Mouse (Mus musculus) adrenal gland, adult (tissue): ENCODE results near the gene Olfr1188.
"Not testable (repeated sequence)": the region's sequence is repeated elsewhere in the genome, so short reads cannot be mapped to it uniquely, and the experiment has no call there.

Experiments used
- DNase-seq, 2 experiments: peaks; one replicate each; pipeline ENCODE4 v3.0.0; 2022 to 2023; ENCODE audit warnings: low spot score in 1 of 2; ENCODE audit not compliant: inconsistent age in 2 of 2

Olfr1188 gene

GRCm38 (mm10) chr2:88556635-88557034 lies at the start of gene Olfr1188:
Gene Olfr1188 (plus strand): TSS chr2:88556935.
- DNase-seq, result no peak

GRCm38 (mm10) chr2:88518251-88518650 lies 38.5 kb upstream of the Olfr1188 start, which contains the start of gene Olfr1186:
Gene Olfr1186 (plus strand): TSS chr2:88518551.
- DNase-seq, result no peak

- no peak for DNase-seq
Measured at GRCm38 (mm10) chr2:88525720-88526119, 31.0 kb upstream of the Olfr1188 start.

- not testable (repeated sequence) for DNase-seq
Measured at GRCm38 (mm10) chr2:88572696-88573095, 16.0 kb downstream of the Olfr1188 start.

- no peak for DNase-seq
Measured at GRCm38 (mm10) chr2:88586154-88586553, 29.4 kb downstream of the Olfr1188 start, which contains the start of gene Olfr1189. Gene Olfr1189 (plus strand): TSS chr2:88586454.
